Mouse (Mus musculus) erythroblast, embryonic 14.5 days (primary cell): ENCODE data around the gene Ppara. TPM values are rescaled to one million over a fixed set of nuclear protein-coding genes. Genes with fewer than 3 reads are reported as not detected.

ENCODE experiments used
- H3K27me3 ChIP-seq: 2 replicates; pipeline ENCODE4 v1.6.1; 2012; ENCODE audit warnings: inconsistent platforms; ENCODE audit not compliant: control insufficient read depth
- H3K36me3 ChIP-seq: 2 replicates; pipeline ENCODE4 v1.6.1; 2012; ENCODE audit warnings: mild to moderate bottlenecking, inconsistent platforms; ENCODE audit not compliant: control insufficient read depth
- H3K4me1 ChIP-seq: 2 replicates; pipeline ENCODE4 v1.6.1; 2012; ENCODE audit warnings: inconsistent platforms; ENCODE audit not compliant: control insufficient read depth
- H3K4me3 ChIP-seq: replicated peaks from 2 replicates; pipeline ENCODE3; 2012; ENCODE audit warnings: moderate library complexity, mild to moderate bottlenecking, inconsistent platforms
- H3K9me3 ChIP-seq: 2 replicates; pipeline ENCODE4 v1.6.1; 2012; ENCODE audit warnings: low read length, inconsistent platforms, mixed read lengths; ENCODE audit not compliant: control insufficient read depth
- GATA1 ChIP-seq: IDR thresholded peaks from 2 replicates; pipeline ENCODE4 v1.6.1; 2012; ENCODE audit warnings: low read length, inconsistent platforms, mixed read lengths
- TAL1 ChIP-seq: IDR thresholded peaks from 3 replicates; pipeline ENCODE4 v1.6.1; 2012; ENCODE audit warnings: low read length, inconsistent platforms, mixed read lengths
- polyA plus RNA-seq: library from polyadenylated mRNA; stranded (reverse); fragments of >175 nt; gene quantifications from 2 replicates; pipeline ENCODE4 v1.2.3, GENCODE M21; 2012

Gene Ppara
- polyA plus RNA-seq, 1 experiment = not detected

DNA sequence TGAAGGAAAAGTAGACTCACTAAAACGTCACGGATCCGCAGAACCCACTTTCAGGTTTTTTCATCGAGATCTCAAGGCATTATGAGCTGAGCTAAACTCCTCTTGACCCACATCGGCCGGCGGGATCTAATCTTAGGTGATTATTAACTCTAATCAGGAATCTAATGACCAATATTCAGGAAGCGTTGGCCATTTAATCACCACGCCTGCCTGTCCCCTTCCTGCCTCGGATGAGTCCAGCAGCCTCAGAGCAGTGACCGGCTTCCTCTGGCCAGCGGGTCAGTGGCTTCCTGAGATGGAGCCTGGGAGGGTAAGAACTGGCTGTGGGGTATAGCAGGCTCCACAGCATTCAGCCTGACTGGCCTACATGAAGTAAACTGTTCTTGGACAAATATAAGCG is 11.9 kb downstream of the Ppara start:
- Histone ChIP-seq H3K4me3 (no peak overlapping the region), H3K36me3 (no peaks in the 10 kb centered on the region; the same call in 1 of the 2 replicates), H3K9me3 (no peaks in the 10 kb centered on the region), H3K27me3 (no peaks in the 10 kb centered on the region), H3K4me1 (no peaks in the 10 kb centered on the region)
- no peak for TF ChIP-seq TAL1
- TF ChIP-seq GATA1 = no peak

- Histone ChIP-seq H3K4me1 (no peaks in the 10 kb centered on the region), H3K36me3 (no peaks in the 10 kb centered on the region; the same call in 1 of the 2 replicates), H3K4me3 (no peak overlapping the region), H3K9me3 (no peaks in the 10 kb centered on the region), H3K27me3 (no peaks in the 10 kb centered on the region)
- TF ChIP-seq GATA1 = no peak
- TF ChIP-seq TAL1 = no peak
These were observed 13.2 kb downstream of the Ppara start for GRCm38 (mm10) chr15:85747951-85748350.

- TF ChIP-seq GATA1 = no peak
- TF ChIP-seq TAL1 = no peak
- Histone ChIP-seq H3K4me3 (no peak overlapping the region), H3K27me3 (no peaks in the 10 kb centered on the region), H3K9me3 (no peaks in the 10 kb centered on the region), H3K36me3 (no peaks in the 10 kb centered on the region; the same call in 1 of the 2 replicates), H3K4me1 (no peaks in the 10 kb centered on the region)
These were observed 13.7 kb downstream of the Ppara start for GRCm38 (mm10) chr15:85748466-85748865.

GRCm38 (mm10) chr15:85749141-85749540 is 14.4 kb downstream of the Ppara start:
- no peak overlapping the region for H3K4me3 ChIP-seq
- no peaks in the 10 kb centered on the region; the same call in 1 of the 2 replicates for H3K36me3 ChIP-seq
- H3K27me3 ChIP-seq = no peaks in the 10 kb centered on the region
- TF ChIP-seq GATA1 (no peak), TAL1 (no peak)
- no peaks in the 10 kb centered on the region for H3K9me3 ChIP-seq
- H3K4me1 ChIP-seq = no peaks in the 10 kb centered on the region

- Histone ChIP-seq H3K4me1 (no peaks in the 10 kb centered on the region), H3K27me3 (no peaks in the 10 kb centered on the region), H3K4me3 (no peak overlapping the region), H3K36me3 (no peaks in the 10 kb centered on the region; the same call in 1 of the 2 replicates), H3K9me3 (no peaks in the 10 kb centered on the region)
- no peak for TF ChIP-seq GATA1
These were observed 15.3 kb downstream of the Ppara start for GRCm38 (mm10) chr15:85750115-85750514.

DNA sequence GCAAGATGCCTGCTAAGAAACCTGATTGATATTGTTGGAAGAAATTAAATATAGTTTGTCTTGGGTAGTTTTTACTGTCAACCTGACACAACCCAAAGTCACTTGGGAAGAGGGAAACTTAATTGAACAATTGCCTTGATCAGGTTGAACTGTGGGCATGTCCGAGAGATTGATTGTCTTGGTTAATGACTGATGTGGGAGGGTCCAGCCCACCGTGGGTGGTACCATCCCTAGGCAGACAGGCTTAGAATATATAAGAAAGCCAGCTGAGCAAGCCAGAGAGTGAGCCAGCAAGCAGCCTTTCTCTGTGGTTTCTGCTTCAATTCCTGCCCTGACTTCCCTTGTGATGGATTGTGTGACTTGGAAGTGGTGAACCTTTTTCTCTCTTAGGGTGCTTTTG is 17.9 kb downstream of the Ppara start:
- no peak for TF ChIP-seq TAL1
- TF ChIP-seq GATA1 = no peak
- H3K4me3 ChIP-seq = no peak overlapping the region

GRCm38 (mm10) chr15:85754033-85754650 is 19.4 kb downstream of the Ppara start:
- Histone ChIP-seq H3K36me3 (no peaks in the 10 kb centered on the region; the same call in 1 of the 2 replicates), H3K4me3 (no peak overlapping the region), H3K4me1 (no peaks in the 10 kb centered on the region), H3K27me3 (no peaks in the 10 kb centered on the region), H3K9me3 (peaks cover 9% of the 10 kb centered on the region)
- TF ChIP-seq TAL1 = no peak
- TF ChIP-seq GATA1 = no peak

More for the DNA sequence above, 17.9 kb downstream of the Ppara start:
- H3K27me3 ChIP-seq = no peaks in the 10 kb centered on the region
- peaks cover 3% of the 10 kb centered on the region for H3K9me3 ChIP-seq
- no peaks in the 10 kb centered on the region; the same call in 1 of the 2 replicates for H3K36me3 ChIP-seq
- H3K4me1 ChIP-seq = no peaks in the 10 kb centered on the region

DNA sequence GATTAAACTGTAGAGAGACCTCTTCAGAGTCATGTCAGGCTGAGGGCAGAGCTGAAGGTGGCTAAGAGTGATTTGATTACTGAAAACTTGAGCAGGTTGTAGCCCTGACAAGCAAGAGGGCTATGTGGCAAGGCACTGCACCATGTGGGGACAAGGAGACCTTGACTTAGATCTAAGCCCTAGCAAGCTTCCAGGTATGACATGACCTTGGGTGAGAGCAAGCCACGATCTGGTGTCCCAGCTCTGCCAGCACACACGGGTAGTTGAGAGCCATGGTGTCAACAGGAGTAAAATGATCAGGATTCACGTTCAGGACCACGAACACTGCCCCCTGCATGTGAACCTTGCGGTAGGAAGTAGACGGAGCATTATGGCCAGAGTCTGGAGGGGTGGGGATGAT is 20.4 kb downstream of the Ppara start:
- TF ChIP-seq GATA1 (no peak), TAL1 (no peak)
- Histone ChIP-seq H3K4me3 (no peak overlapping the region), H3K9me3 (peaks cover 9% of the 10 kb centered on the region), H3K4me1 (no peaks in the 10 kb centered on the region), H3K27me3 (no peaks in the 10 kb centered on the region), H3K36me3 (no peaks in the 10 kb centered on the region; the same call in 1 of the 2 replicates)

GRCm38 (mm10) chr15:85756611-85757010 is 21.8 kb downstream of the Ppara start:
- peaks cover 9% of the 10 kb centered on the region for H3K9me3 ChIP-seq
- H3K4me3 ChIP-seq = no peak overlapping the region
- TF ChIP-seq GATA1 = no peak
- TF ChIP-seq TAL1 = no peak
- no peaks in the 10 kb centered on the region for H3K4me1 ChIP-seq
- no peaks in the 10 kb centered on the region; the same call in 1 of the 2 replicates for H3K36me3 ChIP-seq
- H3K27me3 ChIP-seq = no peaks in the 10 kb centered on the region

GRCm38 (mm10) chr15:85757768-85758167 is 23.0 kb downstream of the Ppara start:
- TF ChIP-seq GATA1 = no peak
- no peak for TF ChIP-seq TAL1
- H3K4me3 ChIP-seq = no peak overlapping the region
- no peaks in the 10 kb centered on the region; the same call in 1 of the 2 replicates for H3K36me3 ChIP-seq
- H3K4me1 ChIP-seq = no peaks in the 10 kb centered on the region
- H3K27me3 ChIP-seq = no peaks in the 10 kb centered on the region
- peaks cover 9% of the 10 kb centered on the region for H3K9me3 ChIP-seq
